Mouse (Mus musculus): ENCODE data around the gene Zbtb34. TPM values are rescaled to one million over a fixed set of nuclear protein-coding genes. Genes with fewer than 3 reads are reported as not detected.

The Zbtb34 gene
- total and polyA plus RNA-seq, 3 experiments, result 7.7 to 57.9 (median 12.0) TPM

DNA sequence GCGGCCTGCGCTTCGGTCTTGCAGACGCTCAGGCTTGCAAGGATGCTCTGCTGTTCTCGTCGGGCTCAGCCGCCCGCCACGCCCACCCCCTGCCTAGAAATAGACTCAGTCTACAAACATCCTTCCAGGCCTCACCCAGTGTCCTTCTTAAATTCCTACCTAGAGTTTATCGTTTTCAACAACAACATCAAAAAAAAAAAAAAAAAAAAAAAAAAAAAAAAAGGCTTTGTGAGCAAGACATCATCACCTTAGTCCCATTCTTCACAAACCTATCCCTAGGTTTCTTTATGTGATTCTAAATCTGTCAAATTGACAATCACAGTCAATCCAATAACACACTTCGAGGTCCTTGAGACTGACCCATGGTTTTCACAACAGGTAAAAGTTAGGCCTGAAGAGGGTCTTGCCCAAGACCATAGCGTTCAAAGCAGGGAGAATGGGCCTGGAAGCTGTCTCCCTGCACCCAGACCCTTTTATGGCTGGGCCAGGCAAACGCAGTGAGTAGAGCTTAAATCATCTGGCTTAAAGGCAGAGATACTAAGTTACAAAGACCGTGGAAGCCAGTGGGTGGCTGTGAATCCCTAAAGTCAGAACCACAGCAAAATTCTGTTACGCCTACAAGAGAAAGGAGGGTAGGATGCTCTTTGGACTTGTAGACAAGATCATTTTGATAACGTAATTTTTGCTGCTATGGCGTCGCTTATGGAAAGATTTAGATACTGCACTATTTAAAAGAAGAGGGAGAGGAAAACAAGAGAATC, 59.3 kb downstream of the Zbtb34 start:
- DNase-seq (ENCODE audit: low spot score), result no peak
- Histone ChIP-seq H3K4me1 (ENCODE audit: insufficient read depth, low read depth, low read length) (peaks cover 10% of the 10 kb centered on the region), H3K36me3 (replicated peaks) (peaks cover 11% of the 10 kb centered on the region), H3K4me3 (ENCODE audit: low read depth, low read length) (peak overlapping the region; percentile 75; the same call in 1 of the 2 replicates), H3K27me3 (ENCODE audit: insufficient read depth, low read length) (peaks cover 13% of the 10 kb centered on the region), H3K9me3 (replicated peaks) (no peaks in the 10 kb centered on the region)
- ATAC-seq (ENCODE audit: extremely low read depth, insufficient number of reproducible peaks, low FRiP score, poor library complexity, severe bottlenecking), result no peak
- TF ChIP-seq TAL1 (conservative IDR thresholded peaks at IDR 0.05; ENCODE audit: low read depth, low read length), result no peak
- no peak for TF ChIP-seq POLR2AphosphoS5 (IDR thresholded peaks at IDR 0.05; ENCODE audit: insufficient replicate concordance, low read depth, low read length)
- no peak for TF ChIP-seq GATA1 (IDR thresholded peaks at IDR 0.05; ENCODE audit: borderline replicate concordance, low read length)
- no peak for TF ChIP-seq CTCF (IDR thresholded peaks at IDR 0.05; ENCODE audit: low read depth, low read length)
- TF ChIP-seq GATA2 (IDR thresholded peaks at IDR 0.05; ENCODE audit: borderline replicate concordance, low read depth, low read length), result no peak

DNA sequence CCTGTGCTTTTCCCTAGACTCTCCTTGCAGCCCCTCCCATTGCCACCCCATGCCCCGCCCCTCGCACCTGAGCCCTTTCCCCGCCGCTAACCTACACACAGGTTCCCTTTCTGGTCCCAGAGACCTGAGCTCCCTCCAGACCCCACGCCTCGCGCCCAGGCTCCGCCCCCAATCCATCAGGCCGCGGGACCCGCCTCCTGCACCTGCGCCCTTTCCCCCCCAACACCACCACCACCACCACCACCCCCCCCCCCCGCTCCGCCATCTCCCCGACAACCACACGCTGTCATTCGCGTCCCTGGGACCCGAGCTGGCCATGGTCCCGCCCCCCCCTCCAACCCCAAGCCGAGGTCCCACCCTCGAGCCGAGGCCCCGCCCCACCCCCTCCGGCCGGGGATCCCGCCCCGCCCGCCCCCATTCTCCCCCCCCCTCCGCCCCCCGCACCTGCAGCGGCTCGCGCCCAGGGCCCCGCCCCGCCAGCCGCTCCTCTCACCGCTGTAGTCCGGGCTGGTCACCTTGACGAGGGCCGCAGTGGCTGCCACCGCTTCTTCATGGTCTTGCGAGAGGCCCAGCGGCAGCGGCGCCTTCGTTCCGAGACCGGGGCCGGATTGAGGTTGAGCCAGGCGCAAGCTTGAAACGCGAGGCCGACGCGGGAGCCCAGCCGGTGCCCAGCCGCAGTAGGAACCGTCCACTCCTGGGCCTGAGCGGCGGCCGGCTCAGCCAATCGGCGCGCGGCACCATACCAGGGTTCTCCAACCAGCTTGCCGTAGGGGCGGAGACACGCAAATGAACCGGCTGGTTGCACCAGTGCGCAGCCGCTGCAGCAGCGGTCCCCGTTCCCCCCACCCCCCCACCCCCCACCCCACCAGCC, 60.1 kb downstream of the Zbtb34 start, which contains the start of gene Ralgps1:
Gene Ralgps1 (minus strand): TSS at position 710 of the 871 bp plus-strand sequence.
- peak; percentile 95 for ATAC-seq (ENCODE audit: extremely low read depth, insufficient number of reproducible peaks, low FRiP score, poor library complexity, severe bottlenecking)
- Histone ChIP-seq H3K4me1 (ENCODE audit: insufficient read depth, low read depth, low read length) (peaks cover 10% of the 10 kb centered on the region), H3K36me3 (replicated peaks) (peaks cover 18% of the 10 kb centered on the region), H3K4me3 (ENCODE audit: low read depth, low read length) (peak within 1 kb of the TSS; percentile 75), H3K9me3 (replicated peaks) (no peaks in the 10 kb centered on the region), H3K27me3 (ENCODE audit: insufficient read depth, low read length) (peaks cover 11% of the 10 kb centered on the region)
- TF ChIP-seq GATA2 (IDR thresholded peaks at IDR 0.05; ENCODE audit: borderline replicate concordance, low read depth, low read length) (no peak), POLR2AphosphoS5 (IDR thresholded peaks at IDR 0.05; ENCODE audit: insufficient replicate concordance, low read depth, low read length) (no peak)
- DNase-seq (ENCODE audit: low spot score), result peak; percentile 100

DNA sequence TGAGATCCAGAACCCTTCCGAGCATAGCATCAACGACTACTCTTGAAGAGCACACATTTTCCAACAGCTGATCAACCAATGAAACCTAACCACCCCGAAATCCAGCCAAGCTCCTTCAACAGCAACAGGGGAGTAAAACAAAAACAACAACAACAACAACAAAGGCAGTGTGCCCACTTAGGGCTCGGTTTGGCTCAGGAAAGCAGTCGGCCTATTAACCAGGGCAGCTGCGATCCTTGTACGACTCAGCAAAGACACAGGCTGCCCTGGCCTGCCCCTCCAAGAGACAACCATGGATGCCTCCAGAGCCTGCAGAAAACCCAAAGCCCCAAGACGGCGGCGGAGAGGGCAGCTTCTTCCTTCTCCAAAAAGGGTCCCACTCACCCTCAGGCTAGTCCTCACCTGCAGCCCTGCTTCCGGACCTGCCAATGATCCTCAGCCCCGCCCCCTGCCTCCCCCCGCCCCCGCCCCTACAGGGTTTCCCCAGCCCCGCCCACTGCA, 60.8 kb downstream of the Zbtb34 start:
- H3K4me3 ChIP-seq (ENCODE audit: low read depth, low read length), result peak overlapping the region; percentile 75
- H3K27me3 ChIP-seq (ENCODE audit: insufficient read depth, low read length), result peaks cover 11% of the 10 kb centered on the region
- DNase-seq (ENCODE audit: low spot score), result no peak
- no peaks in the 10 kb centered on the region for H3K9me3 ChIP-seq (replicated peaks)
- H3K36me3 ChIP-seq (replicated peaks), result peaks cover 18% of the 10 kb centered on the region
- no peak for TF ChIP-seq POLR2AphosphoS5 (IDR thresholded peaks at IDR 0.05; ENCODE audit: insufficient replicate concordance, low read depth, low read length)
- no peak for TF ChIP-seq TAL1 (conservative IDR thresholded peaks at IDR 0.05; ENCODE audit: low read depth, low read length)
- TF ChIP-seq GATA2 (IDR thresholded peaks at IDR 0.05; ENCODE audit: borderline replicate concordance, low read depth, low read length), result no peak
- TF ChIP-seq GATA1 (IDR thresholded peaks at IDR 0.05; ENCODE audit: borderline replicate concordance, low read length), result no peak
- TF ChIP-seq CTCF (IDR thresholded peaks at IDR 0.05; ENCODE audit: low read depth, low read length), result no peak
- ATAC-seq (ENCODE audit: extremely low read depth, insufficient number of reproducible peaks, low FRiP score, poor library complexity, severe bottlenecking), result no peak
- H3K4me1 ChIP-seq (ENCODE audit: insufficient read depth, low read depth, low read length), result peaks cover 10% of the 10 kb centered on the region

DNA sequence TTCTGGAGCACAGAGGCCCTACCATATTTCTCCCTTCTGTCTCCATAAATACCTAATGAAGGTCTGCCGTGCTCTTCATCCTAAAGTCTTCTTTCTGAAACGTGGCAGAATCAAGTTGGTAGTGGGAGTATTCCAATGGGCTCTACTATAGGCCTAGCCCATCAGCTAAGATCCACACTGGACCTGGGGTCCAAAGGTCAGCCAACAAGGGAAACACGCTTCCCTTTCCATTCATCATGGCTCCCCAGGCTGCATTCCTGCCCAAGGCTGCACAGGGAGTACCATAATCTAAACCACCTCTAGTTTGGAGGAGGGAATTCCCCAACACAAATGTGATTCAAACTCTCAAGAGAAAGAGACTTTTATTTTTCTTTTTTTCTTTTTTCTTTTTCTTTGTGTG, 61.7 kb downstream of the Zbtb34 start:
- no peak for TF ChIP-seq POLR2AphosphoS5 (IDR thresholded peaks at IDR 0.05; ENCODE audit: insufficient replicate concordance, low read depth, low read length)
- TF ChIP-seq CTCF (IDR thresholded peaks at IDR 0.05; ENCODE audit: low read depth, low read length), result no peak
- TF ChIP-seq GATA1 (IDR thresholded peaks at IDR 0.05; ENCODE audit: borderline replicate concordance, low read length), result no peak
- TF ChIP-seq TAL1 (conservative IDR thresholded peaks at IDR 0.05; ENCODE audit: low read depth, low read length), result no peak
- no peak for TF ChIP-seq GATA2 (IDR thresholded peaks at IDR 0.05; ENCODE audit: borderline replicate concordance, low read depth, low read length)
- no peaks in the 10 kb centered on the region for H3K9me3 ChIP-seq (replicated peaks)
- ATAC-seq (ENCODE audit: extremely low read depth, insufficient number of reproducible peaks, low FRiP score, poor library complexity, severe bottlenecking) (no peak), DNase-seq (ENCODE audit: low spot score) (no peak)
- H3K4me1 ChIP-seq (ENCODE audit: insufficient read depth, low read depth, low read length), result peaks cover 10% of the 10 kb centered on the region
- H3K4me3 ChIP-seq (ENCODE audit: low read depth, low read length), result no peak overlapping the region
- H3K36me3 ChIP-seq (replicated peaks), result peaks cover 20% of the 10 kb centered on the region
- peaks cover 5% of the 10 kb centered on the region for H3K27me3 ChIP-seq (ENCODE audit: insufficient read depth, low read length)

DNA sequence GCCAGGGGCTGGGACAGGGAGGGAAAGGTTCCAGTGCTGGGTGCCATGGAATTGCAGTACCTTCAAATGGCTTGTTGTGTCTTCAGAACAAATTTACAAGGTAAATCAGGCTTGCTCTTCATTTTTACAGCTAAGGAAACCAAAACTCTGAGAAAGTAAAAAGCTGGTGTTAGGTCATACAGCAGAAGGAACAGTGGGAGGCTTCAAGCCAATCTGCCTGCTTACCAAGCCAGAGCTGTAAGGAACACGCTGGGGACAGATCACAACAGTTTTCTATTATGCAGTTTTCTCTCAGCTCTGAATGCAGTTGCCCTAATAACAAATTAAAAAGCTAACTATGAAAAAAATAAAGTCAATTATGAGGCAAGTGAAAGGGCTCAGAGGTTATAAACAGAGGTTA, 62.6 kb downstream of the Zbtb34 start:
- H3K4me1 ChIP-seq (ENCODE audit: insufficient read depth, low read depth, low read length), result peaks cover 10% of the 10 kb centered on the region
- no peak overlapping the region for H3K4me3 ChIP-seq (ENCODE audit: low read depth, low read length)
- TF ChIP-seq CTCF (IDR thresholded peaks at IDR 0.05; ENCODE audit: low read depth, low read length) (no peak), GATA2 (IDR thresholded peaks at IDR 0.05; ENCODE audit: borderline replicate concordance, low read depth, low read length) (no peak)
- DNase-seq (ENCODE audit: low spot score), result no peak
- no peaks in the 10 kb centered on the region for H3K9me3 ChIP-seq (replicated peaks)
- H3K36me3 ChIP-seq (replicated peaks), result peaks cover 24% of the 10 kb centered on the region
- no peaks in the 10 kb centered on the region for H3K27me3 ChIP-seq (ENCODE audit: insufficient read depth, low read length)
- ATAC-seq (ENCODE audit: extremely low read depth, insufficient number of reproducible peaks, low FRiP score, poor library complexity, severe bottlenecking), result no peak

Data from G1E (cell line).